Mouse (Mus musculus) small intestine, adult 2 months (tissue): ENCODE results near the gene Mrap. TPM values are rescaled to one million over a fixed set of nuclear protein-coding genes. Genes with fewer than 3 reads are reported as not detected.

ENCODE experiments used
- H3K27ac ChIP-seq: fragments of 200-500 bp; 2 replicates; pipeline ENCODE4 v1.5.1; 2012; ENCODE audit warnings: low read depth, low read length, control low read depth, inconsistent platforms; ENCODE audit not compliant: insufficient read depth
- H3K27me3 ChIP-seq: fragments of 200-500 bp; 2 replicates; pipeline ENCODE4 v1.6.1; 2012; ENCODE audit warnings: mild to moderate bottlenecking, moderate library complexity, low read length, inconsistent platforms; ENCODE audit not compliant: control insufficient read depth, insufficient read depth
- H3K36me3 ChIP-seq: fragments of 200-500 bp; 2 replicates; pipeline ENCODE4 v1.6.1; 2012; ENCODE audit warnings: mild to moderate bottlenecking, low read length, control low read depth, inconsistent platforms; ENCODE audit not compliant: control insufficient read depth, insufficient read depth
- H3K4me1 ChIP-seq: fragments of 200-500 bp; 2 replicates; pipeline ENCODE4 v1.6.1; 2012; ENCODE audit warnings: low read length, inconsistent platforms, mixed read lengths; ENCODE audit not compliant: control insufficient read depth, insufficient read depth, insufficient read length
- H3K4me3 ChIP-seq: fragments of 200-500 bp; 2 replicates; pipeline ENCODE4 v1.5.1; 2012; ENCODE audit warnings: low read depth, mild to moderate bottlenecking, control low read depth, inconsistent platforms, low read length, moderate library complexity
- CTCF ChIP-seq: fragments of 200-500 bp; IDR thresholded peaks from 2 replicates; pipeline ENCODE4 v1.5.1; 2012; ENCODE audit warnings: low read depth, mild to moderate bottlenecking, control low read depth, inconsistent platforms, low read length, moderate library complexity, mixed read lengths; ENCODE audit not compliant: insufficient replicate concordance, insufficient read length; ENCODE audit errors: extremely low read depth
- POLR2A ChIP-seq: fragments of 200-500 bp; IDR thresholded peaks from 2 replicates; pipeline ENCODE4 v1.6.1; 2012; ENCODE audit warnings: low read depth, mild to moderate bottlenecking, control low read depth, inconsistent platforms, low read length, moderate library complexity
- WGBS: fragments of 180-500 bp; shearing (Covaris S2); methylation state at CpG from one replicate; pipeline ENCODE4 v1.1.7; 2018; 5-methylcytosine and 5-hydroxymethylcytosine counted together
- polyA plus RNA-seq: library from polyadenylated mRNA; depleted of rRNA; stranded (reverse); fragments of >200 nt; gene quantifications from 2 replicates; pipeline ENCODE4 v1.2.3, GENCODE M21; 2012

The Mrap gene
- polyA plus RNA-seq, 1 experiment, result 1.4 TPM

DNA sequence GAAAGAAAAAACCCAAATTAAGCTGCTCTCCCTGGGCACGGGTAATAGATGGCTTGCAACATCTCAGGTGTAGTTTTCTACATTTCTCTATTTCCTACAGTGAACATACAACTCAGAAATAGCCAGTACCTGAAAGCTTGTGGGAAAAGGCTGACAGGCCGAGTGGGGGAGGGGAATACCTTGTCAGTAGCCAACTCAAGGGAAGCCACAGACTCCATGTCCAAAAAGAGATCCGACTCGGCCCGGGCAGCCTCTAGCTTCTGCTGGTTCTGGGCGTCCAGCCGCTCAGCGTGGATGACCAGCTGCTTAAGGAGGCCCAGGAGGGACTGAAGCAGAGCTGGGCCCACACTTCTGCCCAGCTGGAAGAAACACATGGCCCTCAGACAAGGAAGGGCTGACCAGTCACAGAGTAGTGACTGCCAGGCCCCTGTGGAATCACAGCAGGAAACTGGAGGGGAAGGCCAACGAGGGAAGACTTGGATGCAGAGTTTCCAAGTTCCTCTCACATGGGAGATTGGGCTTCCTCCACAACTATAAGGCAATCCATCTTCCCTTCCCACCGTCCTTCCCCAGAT, 38.0 kb downstream of the Mrap start:
- peaks cover 39% of the 10 kb centered on the region for H3K36me3 ChIP-seq

GRCm38 (mm10) chr16:90779783-90780182, 41.8 kb downstream of the Mrap start:
- Histone ChIP-seq H3K27me3 (no peaks in the 10 kb centered on the region), H3K27ac (no peak overlapping the region), H3K4me1 (no peaks in the 10 kb centered on the region), H3K36me3 (peaks cover 27% of the 10 kb centered on the region), H3K4me3 (no peak overlapping the region)
- TF ChIP-seq CTCF (no peak), POLR2A (no peak)
- WGBS, result 47% methylated on average over 11 of the region's 11 CpGs

More for the DNA sequence above, 38.0 kb downstream of the Mrap start:
- WGBS, result 82% methylated on average over 10 of the region's 10 CpGs
- H3K27me3 ChIP-seq, result no peaks in the 10 kb centered on the region
- TF ChIP-seq CTCF (no peak), POLR2A (no peak)
- no peak overlapping the region for H3K4me3 ChIP-seq
- no peak overlapping the region for H3K27ac ChIP-seq
- H3K4me1 ChIP-seq, result no peaks in the 10 kb centered on the region

DNA sequence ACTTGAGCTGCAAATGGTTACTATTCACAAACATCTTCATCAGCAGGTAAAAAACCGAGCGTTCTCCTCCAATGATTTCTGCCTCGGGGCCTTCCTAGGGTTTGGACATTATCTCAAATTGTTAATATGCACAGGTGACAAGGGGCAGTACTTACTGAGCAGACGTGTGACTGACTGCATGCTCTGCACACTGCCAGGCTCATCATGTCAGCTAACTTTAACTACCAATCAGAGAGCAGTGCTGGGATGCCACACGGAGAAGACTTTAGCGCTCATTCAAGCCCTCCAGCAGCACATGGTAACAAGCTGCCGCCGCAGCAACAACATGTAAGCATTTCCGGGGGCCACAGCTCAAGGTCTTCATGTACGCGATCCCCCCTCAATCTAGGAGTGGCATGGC, 45.3 kb downstream of the Mrap start:
- Histone ChIP-seq H3K27ac (no peak overlapping the region), H3K27me3 (no peaks in the 10 kb centered on the region), H3K4me1 (no peaks in the 10 kb centered on the region), H3K4me3 (no peak overlapping the region), H3K36me3 (peaks cover 37% of the 10 kb centered on the region)
- 89% methylated on average over 11 of the region's 11 CpGs for WGBS
- TF ChIP-seq CTCF (no peak), POLR2A (no peak)

DNA sequence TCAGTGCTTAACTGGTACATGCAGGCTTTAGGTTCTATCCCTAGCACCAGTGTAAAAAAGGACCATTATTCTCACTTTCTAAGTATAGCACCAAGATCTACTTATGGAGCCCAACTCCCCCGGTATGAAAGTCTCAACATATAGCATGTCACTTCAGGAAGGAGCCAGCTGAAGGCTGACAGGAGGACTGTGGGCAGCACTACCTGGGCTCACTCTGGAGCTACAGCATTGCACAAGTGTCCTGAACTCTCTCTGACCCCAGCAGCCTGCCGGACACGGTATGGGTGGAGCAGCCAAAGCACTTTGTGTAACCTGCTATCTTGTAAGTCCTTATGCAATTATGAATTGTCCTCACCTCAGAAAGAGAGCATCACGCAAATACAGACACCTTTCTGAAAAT, 47.2 kb downstream of the Mrap start:
- Histone ChIP-seq H3K27me3 (no peaks in the 10 kb centered on the region), H3K27ac (no peak overlapping the region), H3K4me3 (no peak overlapping the region), H3K4me1 (no peaks in the 10 kb centered on the region), H3K36me3 (peaks cover 37% of the 10 kb centered on the region)
- TF ChIP-seq POLR2A, result no peak
- 62% methylated on average over 4 of the region's 4 CpGs for WGBS

DNA sequence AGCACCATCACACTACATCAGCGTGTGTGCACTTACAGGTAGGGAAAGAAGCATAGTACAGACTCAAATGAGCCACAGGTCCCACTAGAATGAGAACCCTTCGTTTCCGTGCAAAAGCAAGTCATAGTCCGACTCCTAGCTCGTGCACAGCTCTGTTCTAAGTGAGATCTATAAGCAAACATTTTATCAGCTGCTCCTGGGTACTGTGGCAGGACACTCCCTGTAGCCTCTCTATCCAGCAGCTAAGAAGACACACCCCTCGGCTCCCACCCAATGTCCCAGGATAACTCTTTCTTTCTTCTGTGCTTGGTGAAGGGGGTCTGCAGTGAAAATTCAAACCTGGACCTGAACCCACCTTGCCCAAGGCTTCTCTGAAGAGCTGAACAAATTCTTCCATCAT, 50.6 kb downstream of the Mrap start:
- TF ChIP-seq POLR2A (no peak), CTCF (no peak)
- Histone ChIP-seq H3K36me3 (peaks cover 43% of the 10 kb centered on the region), H3K4me3 (no peak overlapping the region), H3K27ac (no peak overlapping the region), H3K27me3 (no peaks in the 10 kb centered on the region), H3K4me1 (no peaks in the 10 kb centered on the region; the same call in 1 of the 2 replicates)
- 81% methylated on average over 6 of the region's 6 CpGs for WGBS

DNA sequence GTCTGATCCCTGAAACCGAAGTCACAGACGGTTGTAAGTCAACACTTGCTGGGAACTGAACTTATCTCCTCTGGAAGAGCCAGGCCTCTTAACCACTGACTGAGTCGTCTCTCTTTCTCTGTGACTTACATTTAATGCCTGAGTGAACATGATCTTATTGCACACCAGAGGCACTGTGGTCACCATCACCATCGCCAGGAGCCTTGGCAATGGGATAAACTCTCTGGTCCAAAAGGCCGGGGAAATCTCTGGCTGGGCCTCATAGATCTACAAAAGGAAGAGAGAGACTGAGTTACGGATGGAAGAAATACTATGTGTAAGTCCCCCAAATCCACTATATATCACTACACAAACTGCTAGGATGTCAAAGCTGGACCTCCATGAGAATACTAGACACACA, 52.9 kb downstream of the Mrap start:
- Histone ChIP-seq H3K36me3 (peaks cover 39% of the 10 kb centered on the region), H3K27ac (no peak overlapping the region), H3K4me1 (no peaks in the 10 kb centered on the region; the same call in 1 of the 2 replicates), H3K4me3 (no peak overlapping the region), H3K27me3 (no peaks in the 10 kb centered on the region)
- TF ChIP-seq CTCF (no peak), POLR2A (no peak)
- 90% methylated on average over 6 of the region's 6 CpGs for WGBS

GRCm38 (mm10) chr16:90792066-90792465, 54.1 kb downstream of the Mrap start:
- TF ChIP-seq POLR2A (no peak), CTCF (no peak)
- 78% methylated on average over 5 of the region's 5 CpGs for WGBS
- H3K27me3 ChIP-seq, result no peaks in the 10 kb centered on the region
- no peaks in the 10 kb centered on the region; the same call in 1 of the 2 replicates for H3K4me1 ChIP-seq
- H3K27ac ChIP-seq, result no peak overlapping the region
- peaks cover 37% of the 10 kb centered on the region for H3K36me3 ChIP-seq
- H3K4me3 ChIP-seq, result no peak overlapping the region
